In genomic region chr7:49246584-49247481, GRCm38 (mm10) we compare ENCODE assay signal across 7 mouse cellular contexts.
DNase-seq lines count a peak whose midpoint lies in the region; ATAC-seq lines count a peak whose summit lies in the region.

No protein-coding gene starts in this region.

- no peak for ATAC-seq in heart, embryonic 15.5 days (replicated peaks; ENCODE audit: insufficient number of reproducible peaks, insufficient read depth, low FRiP score, low read depth)
- ATAC-seq in liver, embryonic 12.5 days = no peak
- no peak for ATAC-seq in stomach, embryonic 14.5 days (ENCODE audit: insufficient number of reproducible peaks, insufficient read depth, low FRiP score, low read depth)

- H3K9me3 ChIP-seq in heart, embryonic 15.5 days (replicated peaks) = no peaks in the 10 kb centered on the region
- no peaks in the 10 kb centered on the region for H3K9me3 ChIP-seq in liver, embryonic 12.5 days (replicated peaks)
- H3K9me3 ChIP-seq in stomach, embryonic 14.5 days (ENCODE audit: control insufficient read depth, low read depth, low read length) = no peaks in the 10 kb centered on the region

- peak overlapping the region; percentile 89 for H3K27ac ChIP-seq in heart, embryonic 15.5 days
- no peak overlapping the region for H3K27ac ChIP-seq in liver, embryonic 12.5 days
- H3K27ac ChIP-seq in stomach, embryonic 14.5 days (ENCODE audit: low read length) = no peak overlapping the region

- peak; percentile 48 for DNase-seq in right cerebral cortex, postnatal 4 days
- DNase-seq in right cerebral cortex, postnatal 36 days (ENCODE audit: low spot score in 2 of 2) = no peak
- DNase-seq in cerebellum, postnatal 14 days = peak; percentile 70 to 72
- no peak for DNase-seq in urinary bladder, postnatal 14 days (ENCODE audit: low spot score)

- H3K36me3 ChIP-seq in heart, embryonic 15.5 days = no peaks in the 10 kb centered on the region
- no peaks in the 10 kb centered on the region for H3K36me3 ChIP-seq in liver, embryonic 12.5 days
- H3K36me3 ChIP-seq in stomach, embryonic 14.5 days (ENCODE audit: control insufficient read depth, insufficient read depth, low read length) = no peaks in the 10 kb centered on the region

- H3K4me1 ChIP-seq in heart, embryonic 15.5 days (replicated peaks) = peaks cover 57% of the 10 kb centered on the region
- H3K4me1 ChIP-seq in liver, embryonic 12.5 days = peaks cover 21% of the 10 kb centered on the region
- H3K4me1 ChIP-seq in stomach, embryonic 14.5 days (ENCODE audit: control insufficient read depth, insufficient read depth, low read length) = peaks cover 29% of the 10 kb centered on the region

- peaks cover 7% of the 10 kb centered on the region for H3K27me3 ChIP-seq in heart, embryonic 15.5 days
- H3K27me3 ChIP-seq in liver, embryonic 12.5 days (replicated peaks) = peaks cover 77% of the 10 kb centered on the region
- 0 out of 2 replicates have a peak, but pooled peaks cover 7% of the 10 kb centered on the region for H3K27me3 ChIP-seq in stomach, embryonic 14.5 days (ENCODE audit: control insufficient read depth, insufficient read depth, low read length)

- peak overlapping the region; percentile 59 for H3K4me3 ChIP-seq in heart, embryonic 15.5 days
- peak overlapping the region; percentile 57 for H3K4me3 ChIP-seq in liver, embryonic 12.5 days
- peak overlapping the region; percentile 56 for H3K4me3 ChIP-seq in stomach, embryonic 14.5 days (ENCODE audit: low read depth, low read length)

- peak overlapping the region; percentile 84 for H3K4me2 ChIP-seq in heart, embryonic 15.5 days
- peak overlapping the region; percentile 83 for H3K4me2 ChIP-seq in liver, embryonic 12.5 days
- H3K4me2 ChIP-seq in stomach, embryonic 14.5 days (replicated peaks; ENCODE audit: low read depth, low read length) = peak overlapping the region; percentile 92

- 2% methylated on average over 50 of the region's 50 CpGs for WGBS in heart, embryonic 15.5 days
- 4% methylated on average over 50 of the region's 50 CpGs for WGBS in liver, embryonic 12.5 days (ENCODE audit: insufficient replicate concordance)
- 2% methylated on average over 50 of the region's 50 CpGs for WGBS in stomach, embryonic 14.5 days

- H3K9ac ChIP-seq in heart, embryonic 15.5 days = peak overlapping the region; percentile 61
- peak overlapping the region; percentile 53; the same call in 1 of the 2 replicates for H3K9ac ChIP-seq in liver, embryonic 12.5 days
- peak overlapping the region; percentile 43 for H3K9ac ChIP-seq in stomach, embryonic 14.5 days (replicated peaks; ENCODE audit: low read depth, low read length)

Comparison
In these comparisons a context has a peak if more than half of its experiments do, and no peak if none do; other contexts are left out.
1. DNase-seq: peak in right cerebral cortex, postnatal 4 days (single experiment) and cerebellum, postnatal 14 days (2 of 2); none in right cerebral cortex, postnatal 36 days (0 of 2) and urinary bladder, postnatal 14 days (single experiment).
2. Peak in every context shown above with its lines, with median percentiles within 50 percentile points of each other: H3K4me2 ChIP-seq, H3K4me3 ChIP-seq and H3K9ac ChIP-seq.